12 mouse cellular contexts compared by ENCODE assay signal in the genomic region with DNA sequence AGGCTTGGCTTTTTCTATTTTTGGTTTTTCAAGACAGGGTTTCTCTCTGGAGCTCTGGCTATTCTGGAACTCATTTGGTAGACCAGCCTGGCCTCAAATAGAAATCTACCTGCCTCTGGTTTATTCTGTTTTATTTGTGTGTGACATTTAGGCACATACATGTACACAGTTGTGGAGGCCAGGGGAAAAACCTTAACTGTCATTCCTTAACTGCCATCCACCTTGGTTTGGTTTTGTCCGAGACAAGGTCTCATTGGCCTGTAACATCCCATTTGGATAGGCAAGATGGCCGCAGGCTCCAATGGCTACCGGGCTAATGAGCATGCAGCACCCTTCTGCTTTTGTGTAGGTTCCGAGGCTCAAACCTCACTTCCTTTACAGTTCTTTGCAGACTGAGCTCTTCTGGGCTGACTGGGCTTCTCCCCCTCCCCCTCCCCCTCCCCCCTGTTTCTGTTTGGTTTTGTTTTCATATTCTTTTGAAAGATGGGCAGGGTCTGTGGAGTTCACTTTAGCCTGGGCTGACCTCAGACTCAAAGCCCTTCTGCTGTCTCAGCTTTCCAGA. TPM values are rescaled to one million over a fixed set of nuclear protein-coding genes. Genes with fewer than 3 reads are reported as not detected.
A peak's percentile ranks its signal among the peaks of the same experiment; 100 is the strongest.
DNase-seq lines count a peak whose midpoint lies in the region; ATAC-seq and TF ChIP-seq lines count a peak whose summit lies in the region.
"Had no signal": no experiment of that assay in that cellular context is flagged by ENCODE, and none has a peak within 500 bp of the region (broad histone marks: within the 10 kb centered on the region; RNA-seq: fewer than 3 reads in every experiment).

No protein-coding gene starts in this region.

- peak overlapping the region; percentile 37; the same call in 1 of the 2 replicates for H3K27ac ChIP-seq in kidney, embryonic 16.5 days (ENCODE audit: low read length)
- peak overlapping the region; percentile 50; the same call in 1 of the 2 replicates for H3K27ac ChIP-seq in thymus, adult 2 months (ENCODE audit: control insufficient read depth, insufficient read depth, low read length)
- H3K27ac ChIP-seq in embryonic fibroblast, embryonic 13.5 days (ENCODE audit: insufficient read depth, low read length) = peak overlapping the region; percentile 95
- H3K27ac ChIP-seq: forebrain, embryonic 10.5 days; liver, embryonic 14.5 days had no signal

- no peaks in the 10 kb centered on the region for H3K27me3 ChIP-seq in kidney, embryonic 16.5 days (ENCODE audit: insufficient read depth, low read length)
- no peaks in the 10 kb centered on the region for H3K27me3 ChIP-seq in thymus, adult 2 months (ENCODE audit: control insufficient read depth, insufficient read depth, low read length)

- 80% methylated on average over 4 of the region's 4 CpGs for WGBS in kidney, embryonic 16.5 days
- WGBS in thymus, adult 2 months = 65% methylated on average over 4 of the region's 4 CpGs

- H3K36me3 ChIP-seq in kidney, embryonic 16.5 days (ENCODE audit: insufficient read depth, low read length) = peaks cover 26% of the 10 kb centered on the region
- peaks cover 15% of the 10 kb centered on the region for H3K36me3 ChIP-seq in thymus, adult 2 months (ENCODE audit: control insufficient read depth, insufficient read depth, low read length)

- no peaks in the 10 kb centered on the region for H3K4me1 ChIP-seq in kidney, embryonic 16.5 days (ENCODE audit: insufficient read depth, low read length)
- peaks cover 37% of the 10 kb centered on the region for H3K4me1 ChIP-seq in thymus, adult 2 months (replicated peaks; ENCODE audit: control insufficient read depth, insufficient read depth, low read length)
- H3K4me1 ChIP-seq in embryonic fibroblast, embryonic 13.5 days (ENCODE audit: control insufficient read depth, insufficient read depth, low read length) = peaks cover 12% of the 10 kb centered on the region

- DNase-seq in kidney, adult 18-20 months = no peak
- no peak for DNase-seq in thymus, adult 2 months
- DNase-seq in thymus, postnatal 36 days = no peak
- no peak for DNase-seq in ovary, postnatal 10 days (ENCODE audit: low spot score)
- DNase-seq in embryo, embryonic 10.5 days (ENCODE audit: low spot score) = no peak
- DNase-seq: cerebellum, postnatal 14 days; heart, postnatal 4 days; right cerebral cortex, postnatal 4 days had no signal

- H3K9me3 ChIP-seq in kidney, embryonic 16.5 days (ENCODE audit: low read length) = no peaks in the 10 kb centered on the region
- H3K9me3 ChIP-seq: forebrain, embryonic 10.5 days had no signal

- no peak for TF ChIP-seq CTCF in thymus, adult 2 months (IDR thresholded peaks at IDR 0.05; ENCODE audit: borderline replicate concordance, control insufficient read depth, extremely low read depth, insufficient read depth, low read length, poor library complexity)
- no peak for TF ChIP-seq CTCF in embryonic fibroblast, embryonic 13.5 days (IDR thresholded peaks at IDR 0.05; ENCODE audit: borderline replicate concordance, insufficient read depth, low read length)

- no peak overlapping the region for H3K4me2 ChIP-seq in kidney, embryonic 16.5 days (replicated peaks; ENCODE audit: low read depth, low read length)

- no peak overlapping the region for H3K9ac ChIP-seq in kidney, embryonic 16.5 days (replicated peaks; ENCODE audit: low read length)
- H3K9ac ChIP-seq: liver, embryonic 14.5 days had no signal

- H3K4me3 ChIP-seq in kidney, embryonic 16.5 days (ENCODE audit: low read length) = no peak overlapping the region
- no peak overlapping the region for H3K4me3 ChIP-seq in thymus, adult 2 months (ENCODE audit: control insufficient read depth, insufficient read depth, low read length)
- H3K4me3 ChIP-seq in embryonic fibroblast, embryonic 13.5 days (ENCODE audit: insufficient read depth, low read length) = no peak overlapping the region
- H3K4me3 ChIP-seq: forebrain, embryonic 10.5 days had no signal

- no peak for ATAC-seq in kidney, embryonic 16.5 days (ENCODE audit: low FRiP score, low TSS enrichment)

- no peak for TF ChIP-seq POLR2A in thymus, adult 2 months (IDR thresholded peaks at IDR 0.05; ENCODE audit: control insufficient read depth, extremely low read depth, insufficient read depth, low read length, poor library complexity)
- no peak for TF ChIP-seq POLR2A in embryonic fibroblast, embryonic 13.5 days (IDR thresholded peaks at IDR 0.05; ENCODE audit: low read depth, low read length)

RNA-seq across cellular contexts. Expression of a gene that starts 4.4 kb away (rescaled TPM):
- 16.1 and 16.3 TPM in 2 replicates for polyA plus RNA-seq in kidney, embryonic 16.5 days (2015; fragmentation: Nextera tagmentation; extraction: Ambion mirVana)
- 50.7 and 51.1 TPM in 2 replicates for polyA plus RNA-seq in thymus, adult 2 months (2012; rRNA removed)
- polyA plus RNA-seq in embryonic fibroblast, embryonic 13.5 days (2011; ENCODE audit: insufficient read length, low read depth, missing spikeins) = 11.1 and 15.1 TPM in 2 replicates

RNA-seq across cellular contexts. Expression of a gene that starts 14.4 kb away (rescaled TPM):
- polyA plus RNA-seq in kidney, embryonic 16.5 days (2015; fragmentation: Nextera tagmentation; extraction: Ambion mirVana) = 359 and 386 TPM in 2 replicates
- 91.1 and 92.5 TPM in 2 replicates for polyA plus RNA-seq in thymus, adult 2 months (2012; rRNA removed)
- 142 and 166 TPM in 2 replicates for polyA plus RNA-seq in embryonic fibroblast, embryonic 13.5 days (2011; ENCODE audit: insufficient read length, low read depth, missing spikeins)

RNA-seq across cellular contexts. Expression of a gene that starts 30.1 kb away (rescaled TPM):
- polyA plus RNA-seq in kidney, embryonic 16.5 days (2015; fragmentation: Nextera tagmentation; extraction: Ambion mirVana) = 14.3 and 15.3 TPM in 2 replicates
- 6.1 and 6.8 TPM in 2 replicates for polyA plus RNA-seq in thymus, adult 2 months (2012; rRNA removed)
- 14.7 and 20.6 TPM in 2 replicates for polyA plus RNA-seq in embryonic fibroblast, embryonic 13.5 days (2011; ENCODE audit: insufficient read length, low read depth, missing spikeins)

RNA-seq across cellular contexts. Expression of a gene that starts 43.6 kb away (rescaled TPM):
- polyA plus RNA-seq in kidney, embryonic 16.5 days (2015; fragmentation: Nextera tagmentation; extraction: Ambion mirVana) = 66.8 and 78.7 TPM in 2 replicates
- polyA plus RNA-seq in thymus, adult 2 months (2012; rRNA removed) = 229 and 270 TPM in 2 replicates
- polyA plus RNA-seq in embryonic fibroblast, embryonic 13.5 days (2011; ENCODE audit: insufficient read length, low read depth, missing spikeins) = 34.2 and 40.8 TPM in 2 replicates

RNA-seq across cellular contexts. Expression of a gene that starts 43.6 kb away (rescaled TPM):
- polyA plus RNA-seq in kidney, embryonic 16.5 days (2015; fragmentation: Nextera tagmentation; extraction: Ambion mirVana) = 2.1 and 3.7 TPM in 2 replicates
- 13.5 and 18.0 TPM in 2 replicates for polyA plus RNA-seq in thymus, adult 2 months (2012; rRNA removed)
- 2.4 and 5.2 TPM in 2 replicates for polyA plus RNA-seq in embryonic fibroblast, embryonic 13.5 days (2011; ENCODE audit: insufficient read length, low read depth, missing spikeins)

Comparison
In these comparisons a context has a peak if more than half of its experiments do, and no peak if none do; other contexts are left out.
1. H3K27ac ChIP-seq: peak in every context shown above with its lines; median percentile 95 in embryonic fibroblast, embryonic 13.5 days; 50 in thymus, adult 2 months; 37 in kidney, embryonic 16.5 days.